Mouse (Mus musculus) midbrain, embryonic 14.5 days (tissue): ENCODE results near the gene Zdhhc18. TPM values are rescaled to one million over a fixed set of nuclear protein-coding genes. Genes with fewer than 3 reads are reported as not detected.

ENCODE experiments used
- ATAC-seq: fragments of 200-750 bp; cut with Nextera tagmentation; 2 replicates; pipeline ENCODE4 v1.8.0; 2017; ENCODE audit warnings: moderate number of reproducible peaks, moderate library complexity; ENCODE audit not compliant: low FRiP score, low TSS enrichment
- DNase-seq: peaks from one replicate; pipeline ENCODE4 v3.0.0-alpha.2; 2015
- H3K27ac ChIP-seq: fragments of 300-500 bp; sonication (generic); replicated peaks from 2 replicates; pipeline ENCODE4 v1.5.1; 2014; ENCODE audit warnings: mild to moderate bottlenecking, low read depth, low read length, moderate library complexity
- H3K27me3 ChIP-seq: fragments of 300-500 bp; sonication (generic); 2 replicates; pipeline ENCODE4 v1.6.1; 2014; ENCODE audit warnings: low read length, control low read depth, mixed read lengths; ENCODE audit not compliant: control insufficient read depth, insufficient read depth
- H3K36me3 ChIP-seq: fragments of 300-500 bp; sonication (generic); 2 replicates; pipeline ENCODE4 v1.6.1; 2014; ENCODE audit warnings: low read length, control low read depth; ENCODE audit not compliant: control insufficient read depth, insufficient read depth
- H3K4me1 ChIP-seq: fragments of 300-500 bp; sonication (generic); 2 replicates; pipeline ENCODE4 v1.6.1; 2014; ENCODE audit warnings: mild to moderate bottlenecking, antibody characterized with exemption, low read length, control low read depth; ENCODE audit not compliant: control insufficient read depth, insufficient read depth
- H3K4me2 ChIP-seq: fragments of 300-500 bp; sonication (generic); 2 replicates; pipeline ENCODE4 v1.6.1; 2014; ENCODE audit warnings: mild to moderate bottlenecking, low read length, moderate library complexity
- H3K4me3 ChIP-seq: fragments of 300-500 bp; sonication (generic); replicated peaks from 2 replicates; pipeline ENCODE4 v1.5.1; 2014; ENCODE audit warnings: low read depth, low read length
- H3K9ac ChIP-seq: fragments of 300-500 bp; sonication (generic); replicated peaks from 2 replicates; pipeline ENCODE4 v1.6.1; 2014; ENCODE audit warnings: mild to moderate bottlenecking, low read length, moderate library complexity
- H3K9me3 ChIP-seq: fragments of 300-500 bp; sonication (generic); 2 replicates; pipeline ENCODE4 v1.6.1; 2016; ENCODE audit warnings: low read length, control low read depth, mixed read lengths; ENCODE audit not compliant: control insufficient read depth
- WGBS: fragments of 180-500 bp; shearing (Covaris S2); extraction: QIAGEN DNeasy Blood & Tissue Kit; methylation state at CpG from one replicate; pipeline ENCODE4 v1.1.7; 2014; 5-methylcytosine and 5-hydroxymethylcytosine counted together
- polyA plus RNA-seq: library from polyadenylated mRNA; unstranded; fragments of >200 nt; fragmentation: Nextera tagmentation; extraction: Ambion mirVana; gene quantifications from 2 replicates; pipeline ENCODE4 v1.2.1, GENCODE M21; 2014

The Zdhhc18 gene
- polyA plus RNA-seq, 1 experiment from 2014 or later = 3.8 TPM

GRCm38 (mm10) chr4:133609719-133610118 lies 40.2 kb downstream of the Zdhhc18 start:
- H3K9ac ChIP-seq = no peak overlapping the region
- DNase-seq (peak; percentile 83), ATAC-seq (no peak)
- 24% methylated on average over 6 of the region's 6 CpGs for WGBS
- H3K27me3 ChIP-seq = no peaks in the 10 kb centered on the region
- no peaks in the 10 kb centered on the region for H3K4me1 ChIP-seq
- H3K36me3 ChIP-seq = peaks cover 64% of the 10 kb centered on the region
- no peak overlapping the region for H3K4me3 ChIP-seq
- H3K27ac ChIP-seq = no peak overlapping the region
- no peak overlapping the region for H3K4me2 ChIP-seq
- no peaks in the 10 kb centered on the region for H3K9me3 ChIP-seq

DNA sequence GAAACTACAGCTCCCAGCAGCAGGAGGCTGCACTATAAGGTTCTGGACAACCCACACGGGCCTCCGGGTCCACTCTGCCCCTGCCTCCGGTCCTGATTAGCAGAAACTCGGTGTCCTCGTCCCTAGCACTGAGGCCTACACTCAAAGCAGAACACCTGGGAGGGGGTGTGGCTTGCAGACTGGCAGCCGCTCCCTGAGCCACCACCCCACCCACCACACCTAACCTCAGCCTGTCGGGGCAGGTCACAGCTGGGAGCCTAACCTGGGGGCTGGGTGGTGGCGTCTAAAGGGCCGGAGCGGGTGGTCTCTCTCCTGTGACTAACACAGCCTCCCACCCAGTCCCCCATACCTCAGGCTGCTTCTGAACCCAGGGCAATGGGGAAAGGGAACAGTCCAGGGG lies 42.7 kb downstream of the Zdhhc18 start:
- H3K4me2 ChIP-seq = no peak overlapping the region
- no peak overlapping the region for H3K9ac ChIP-seq
- no peaks in the 10 kb centered on the region for H3K9me3 ChIP-seq
- peaks cover 58% of the 10 kb centered on the region for H3K36me3 ChIP-seq
- no peak for ATAC-seq
- H3K27me3 ChIP-seq = peaks cover 4% of the 10 kb centered on the region
- H3K4me3 ChIP-seq = no peak overlapping the region
- 77% methylated on average over 10 of the region's 10 CpGs for WGBS
- no peak overlapping the region for H3K27ac ChIP-seq
- no peak for DNase-seq
- no peaks in the 10 kb centered on the region for H3K4me1 ChIP-seq

DNA sequence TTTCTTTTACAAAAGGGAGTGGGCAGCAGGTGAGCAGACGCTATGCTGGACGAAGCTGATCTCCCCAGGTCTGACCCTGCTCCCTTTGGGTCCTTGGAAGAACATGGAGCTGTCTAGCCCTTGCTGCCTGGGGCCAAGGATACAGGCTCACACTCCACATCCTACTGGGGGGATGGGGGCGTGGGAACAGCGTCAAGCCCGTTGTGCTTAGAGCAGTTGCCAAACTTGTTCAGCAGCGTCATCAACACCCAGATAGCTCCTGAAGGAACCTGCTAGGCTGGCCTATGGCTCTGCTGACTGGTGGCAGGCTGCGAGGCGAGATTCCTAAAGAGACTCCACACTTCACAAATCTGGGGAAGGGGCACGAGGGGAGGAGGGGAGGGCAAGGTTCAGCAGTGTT lies 44.6 kb downstream of the Zdhhc18 start:
- H3K27ac ChIP-seq = no peak overlapping the region
- H3K36me3 ChIP-seq = peaks cover 49% of the 10 kb centered on the region
- H3K9me3 ChIP-seq = no peaks in the 10 kb centered on the region
- H3K4me2 ChIP-seq = no peak overlapping the region
- no peaks in the 10 kb centered on the region for H3K4me1 ChIP-seq
- no peak overlapping the region for H3K4me3 ChIP-seq
- 58% methylated on average over 9 of the region's 9 CpGs for WGBS
- peaks cover 17% of the 10 kb centered on the region for H3K27me3 ChIP-seq
- H3K9ac ChIP-seq = no peak overlapping the region
- ATAC-seq = no peak
- no peak for DNase-seq

DNA sequence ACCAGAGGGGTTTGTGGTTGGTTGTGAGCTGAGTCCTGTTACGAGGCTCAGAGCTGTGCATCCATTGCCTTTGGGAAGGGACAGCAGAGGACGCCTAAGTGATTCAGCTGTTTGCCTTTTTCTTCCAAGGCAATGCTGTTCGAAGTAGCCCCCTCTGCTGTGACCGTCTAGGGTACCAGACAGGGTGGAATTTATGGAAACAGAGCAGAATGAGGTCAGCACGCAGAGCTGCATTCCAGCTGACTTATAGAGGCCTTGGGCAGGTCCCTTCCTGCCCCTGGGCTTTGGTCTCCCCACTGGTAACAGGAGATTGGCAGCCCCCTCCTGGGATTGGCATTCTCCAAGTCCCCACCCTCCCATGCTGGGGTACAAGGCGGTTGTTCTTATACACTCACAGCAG lies 45.1 kb downstream of the Zdhhc18 start:
- 78% methylated on average over 6 of the region's 6 CpGs for WGBS
- Histone ChIP-seq H3K9ac (no peak overlapping the region), H3K4me1 (peaks cover 2% of the 10 kb centered on the region; the same call in 1 of the 2 replicates), H3K27me3 (peaks cover 22% of the 10 kb centered on the region), H3K9me3 (no peaks in the 10 kb centered on the region), H3K4me3 (no peak overlapping the region), H3K27ac (no peak overlapping the region), H3K36me3 (peaks cover 49% of the 10 kb centered on the region), H3K4me2 (no peak overlapping the region)
- DNase-seq = no peak
- ATAC-seq = no peak

DNA sequence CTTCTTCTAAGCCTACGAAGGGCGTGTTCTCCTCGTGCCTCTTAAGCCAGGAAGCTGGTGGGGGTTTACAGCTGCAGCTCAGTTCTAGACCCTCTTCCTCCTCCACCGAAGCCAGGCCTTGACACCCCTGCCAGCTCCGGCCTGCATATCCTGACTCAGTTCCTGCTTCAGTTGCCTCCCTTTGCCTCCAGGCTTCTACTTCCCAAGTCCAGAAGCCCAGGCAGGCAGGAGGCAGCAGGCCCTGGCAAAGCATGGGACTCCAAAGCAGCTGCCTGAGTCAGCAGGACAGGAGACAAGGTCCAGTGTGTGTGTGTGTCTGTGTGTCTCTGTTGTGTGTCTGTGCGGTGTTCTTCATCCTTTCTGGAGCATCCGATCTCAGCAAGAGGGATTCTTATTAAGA lies 45.8 kb downstream of the Zdhhc18 start:
- Histone ChIP-seq H3K27ac (no peak overlapping the region), H3K4me2 (no peak overlapping the region), H3K36me3 (peaks cover 46% of the 10 kb centered on the region), H3K4me1 (peaks cover 5% of the 10 kb centered on the region; the same call in 1 of the 2 replicates), H3K27me3 (peaks cover 29% of the 10 kb centered on the region), H3K9ac (no peak overlapping the region), H3K4me3 (no peak overlapping the region), H3K9me3 (no peaks in the 10 kb centered on the region)
- DNase-seq (no peak), ATAC-seq (no peak)
- WGBS = 86% methylated on average over 7 of the region's 7 CpGs

- Histone ChIP-seq H3K4me1 (peaks cover 5% of the 10 kb centered on the region; the same call in 1 of the 2 replicates), H3K9ac (no peak overlapping the region), H3K36me3 (peaks cover 38% of the 10 kb centered on the region), H3K27me3 (peaks cover 40% of the 10 kb centered on the region), H3K4me3 (no peak overlapping the region), H3K27ac (no peak overlapping the region), H3K4me2 (no peak overlapping the region), H3K9me3 (no peaks in the 10 kb centered on the region)
- ATAC-seq (no peak), DNase-seq (no peak)
- 92% methylated on average over 5 of the region's 5 CpGs for WGBS
These were observed 46.9 kb downstream of the Zdhhc18 start for GRCm38 (mm10) chr4:133603056-133603455.

DNA sequence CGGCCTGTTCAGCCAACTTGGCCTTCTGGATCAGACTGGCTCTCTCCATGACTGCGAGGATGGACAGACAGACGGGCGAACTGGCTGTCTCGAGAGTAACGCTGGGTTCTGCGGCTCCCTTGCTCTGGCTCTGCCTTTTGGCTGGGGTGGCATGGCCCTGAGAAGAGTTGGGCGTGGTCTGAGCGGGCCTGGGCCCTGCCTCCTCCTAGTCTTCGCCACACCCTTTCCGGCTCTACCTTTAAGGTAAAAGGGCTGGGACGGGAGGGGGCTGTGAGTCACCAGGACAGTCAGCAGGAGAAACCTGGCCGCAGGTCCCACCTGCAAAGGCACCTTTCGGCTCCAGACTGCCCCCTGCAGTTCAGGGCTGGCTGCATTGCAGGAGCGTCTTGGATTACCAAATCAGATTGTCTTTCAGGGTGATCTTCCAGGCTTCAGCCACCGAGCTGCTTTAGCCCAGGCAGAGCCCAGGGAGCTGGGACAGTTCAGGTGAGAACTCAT lies 48.2 kb downstream of the Zdhhc18 start, which contains the start of gene Sfn:
Sfn (minus strand) TSS at position 448 of the 498 bp plus-strand sequence.
- no peaks in the 10 kb centered on the region for H3K9me3 ChIP-seq
- H3K9ac ChIP-seq = no peak within 1 kb of the TSS
- H3K4me2 ChIP-seq = no peak within 1 kb of the TSS
- ATAC-seq = no peak
- peaks cover 5% of the 10 kb centered on the region; the same call in 1 of the 2 replicates for H3K4me1 ChIP-seq
- WGBS = 5% methylated on average over 16 of the region's 16 CpGs
- H3K36me3 ChIP-seq = peaks cover 30% of the 10 kb centered on the region
- no peak within 1 kb of the TSS for H3K27ac ChIP-seq
- H3K27me3 ChIP-seq = peaks cover 44% of the 10 kb centered on the region
- DNase-seq = peak; percentile 18
- H3K4me3 ChIP-seq = no peak within 1 kb of the TSS

DNA sequence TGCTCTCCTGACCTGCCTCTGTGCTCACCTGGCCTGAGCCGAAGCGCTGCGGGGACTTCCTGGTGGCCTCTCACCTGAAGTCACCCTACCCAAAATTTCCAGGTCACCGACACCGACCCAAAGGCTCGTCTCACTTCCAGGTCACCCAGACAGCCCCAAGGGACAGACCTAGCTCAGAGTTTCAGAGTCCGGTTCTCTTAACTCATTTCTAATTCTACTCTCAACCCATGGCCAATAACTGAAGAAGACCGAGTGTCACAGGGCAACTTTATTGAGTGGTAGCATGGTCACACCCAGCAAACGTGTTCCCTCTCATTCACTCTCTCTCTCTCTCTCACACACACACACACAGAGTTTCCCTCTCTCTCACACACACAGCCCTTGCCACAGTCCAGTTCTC lies 49.6 kb downstream of the Zdhhc18 start:
- peak overlapping the region; percentile 73 for H3K4me2 ChIP-seq
- H3K27me3 ChIP-seq = peaks cover 44% of the 10 kb centered on the region
- peaks cover 5% of the 10 kb centered on the region; the same call in 1 of the 2 replicates for H3K4me1 ChIP-seq
- ATAC-seq (no peak), DNase-seq (no peak)
- H3K9me3 ChIP-seq = no peaks in the 10 kb centered on the region
- 17% methylated on average over 9 of the region's 9 CpGs for WGBS
- H3K9ac ChIP-seq = no peak overlapping the region
- H3K4me3 ChIP-seq = peak overlapping the region; percentile 38
- H3K27ac ChIP-seq = no peak overlapping the region
- peaks cover 18% of the 10 kb centered on the region for H3K36me3 ChIP-seq

- Histone ChIP-seq H3K4me3 (peak overlapping the region; percentile 38), H3K4me1 (peaks cover 5% of the 10 kb centered on the region; the same call in 1 of the 2 replicates), H3K4me2 (peak overlapping the region; percentile 73), H3K27ac (no peak overlapping the region), H3K27me3 (peaks cover 44% of the 10 kb centered on the region), H3K9ac (peak overlapping the region; percentile 20; the same call in 1 of the 2 replicates), H3K9me3 (no peaks in the 10 kb centered on the region), H3K36me3 (peaks cover 12% of the 10 kb centered on the region)
- WGBS = under 1% methylated on average over 48 of the region's 50 CpGs
- DNase-seq (peak; percentile 82), ATAC-seq (peak; percentile 78; the same call in 1 of the 2 replicates)
These were observed 50.3 kb downstream of the Zdhhc18 start for GRCm38 (mm10) chr4:133599571-133600073.
